Mouse (Mus musculus): ENCODE measurements at regions not wholly inside any gene's neighbourhood (a gene's known extent, or its start where the extent isn't known, plus 50 kb on each side); places are given as distances from the start of the nearest gene placed in this dataset.

- DNase-seq (ENCODE audit: low spot score in 2 of 2) = no peak
These were observed 651.7 kb upstream of the Lmcd1 start for GRCm38 (mm10) chr6:111621684-111622480.

- DNase-seq (ENCODE audit: low spot score in 2 of 2) = no peak
These were observed 650.9 kb upstream of the Lmcd1 start for GRCm38 (mm10) chr6:111622481-111623139.

DNA sequence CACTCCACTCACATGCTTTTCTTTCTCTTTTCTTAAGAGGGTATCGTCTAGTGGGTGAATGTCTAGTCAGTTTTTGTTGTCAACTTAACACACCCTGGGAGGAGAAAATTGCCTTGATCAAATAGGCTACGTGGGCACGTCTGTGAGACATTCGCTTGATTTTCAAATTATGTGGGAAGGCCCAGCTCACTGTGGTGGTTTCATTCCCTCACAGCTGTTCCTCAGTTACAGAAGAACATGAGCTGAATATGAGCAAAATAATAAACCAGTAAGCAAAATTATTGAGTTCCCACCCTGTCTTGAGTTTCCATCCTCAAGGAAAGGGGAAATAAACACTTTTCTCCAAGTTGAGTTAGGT is 650.4 kb upstream of the Lmcd1 start:
- no peak for DNase-seq (ENCODE audit: low spot score in 2 of 2)

DNA sequence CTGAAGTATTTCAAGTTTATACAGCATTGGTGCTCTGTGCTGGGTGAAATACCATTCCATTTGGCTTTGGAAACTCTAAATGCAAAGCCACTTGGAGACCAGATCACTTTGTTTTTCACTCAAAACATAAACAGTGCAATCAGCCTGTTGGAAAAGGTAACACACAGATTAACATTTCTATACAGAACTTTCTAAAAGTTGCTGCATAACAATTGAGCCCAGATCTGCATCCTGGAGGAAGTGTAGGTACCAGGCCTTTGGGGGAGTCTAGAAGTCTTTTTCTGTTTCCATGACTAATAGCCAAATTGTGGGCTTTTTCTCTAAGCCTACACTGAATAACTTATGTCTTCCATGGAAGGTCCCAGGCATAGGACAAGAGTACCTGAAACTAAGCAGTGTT is 648.1 kb upstream of the Lmcd1 start:
- DNase-seq (ENCODE audit: low spot score in 2 of 2) = no peak

- DNase-seq (ENCODE audit: low spot score in 2 of 2) = no peak
These were observed 620.8 kb upstream of the Lmcd1 start for GRCm38 (mm10) chr6:111652736-111653135.

- DNase-seq (ENCODE audit: low spot score in 2 of 2) = no peak
These were observed 613.6 kb upstream of the Lmcd1 start for GRCm38 (mm10) chr6:111659957-111660356.

GRCm38 (mm10) chr6:111664603-111665002 is 609.0 kb upstream of the Lmcd1 start:
- no peak for DNase-seq (ENCODE audit: low spot score in 2 of 2)

DNA sequence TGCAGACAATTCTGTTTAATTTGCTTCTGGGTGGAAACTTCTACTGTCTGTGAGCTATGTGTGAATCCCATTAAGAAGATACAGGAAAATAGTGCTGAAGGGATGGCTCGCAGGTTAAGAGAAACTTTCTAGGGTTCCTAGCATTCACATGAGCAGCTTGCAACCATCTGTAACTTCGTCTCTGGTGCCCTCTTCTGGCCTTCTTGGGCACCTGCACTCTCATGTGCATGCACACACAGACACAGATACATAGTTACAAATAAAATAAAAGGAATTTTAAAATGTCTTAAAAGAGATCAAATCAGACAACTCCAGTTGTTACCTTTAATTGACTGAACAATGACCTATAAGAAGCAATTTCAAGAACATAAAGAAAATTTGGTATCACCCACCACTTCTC is 588.6 kb upstream of the Lmcd1 start:
- no peak for DNase-seq (ENCODE audit: low spot score in 2 of 2)

- no peak for DNase-seq (ENCODE audit: low spot score in 2 of 2)
These were observed 570.7 kb upstream of the Lmcd1 start for GRCm38 (mm10) chr6:111702864-111703263.

DNA sequence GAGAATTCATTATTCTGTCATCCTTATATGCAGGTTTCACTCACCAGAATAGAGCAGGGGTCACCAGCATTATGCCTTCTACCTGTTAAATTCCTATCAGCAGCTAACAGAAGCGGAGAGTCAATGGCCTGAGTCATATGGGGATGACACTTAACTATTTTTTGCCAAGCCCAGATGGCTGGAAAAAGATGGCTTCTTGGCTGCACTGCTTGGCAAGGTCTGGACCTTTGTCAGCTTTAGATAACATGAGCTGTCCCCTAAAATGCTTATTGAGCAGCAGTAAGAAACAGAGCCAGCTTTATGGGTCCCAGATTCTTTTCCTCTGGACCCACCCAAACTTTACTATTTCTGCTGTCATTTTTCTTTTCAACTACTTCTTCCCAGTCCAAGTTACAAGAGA is 565.3 kb upstream of the Lmcd1 start:
- DNase-seq (ENCODE audit: low spot score in 2 of 2) = no peak

- no peak for DNase-seq (ENCODE audit: low spot score in 2 of 2)
These were observed 547.6 kb upstream of the Lmcd1 start for GRCm38 (mm10) chr6:111725969-111726368.

GRCm38 (mm10) chr6:111730381-111730780 is 543.2 kb upstream of the Lmcd1 start:
- DNase-seq (ENCODE audit: low spot score in 2 of 2) = no peak

- no peak for DNase-seq (ENCODE audit: low spot score in 2 of 2)
These were observed 539.6 kb upstream of the Lmcd1 start for GRCm38 (mm10) chr6:111733926-111734325.

DNA sequence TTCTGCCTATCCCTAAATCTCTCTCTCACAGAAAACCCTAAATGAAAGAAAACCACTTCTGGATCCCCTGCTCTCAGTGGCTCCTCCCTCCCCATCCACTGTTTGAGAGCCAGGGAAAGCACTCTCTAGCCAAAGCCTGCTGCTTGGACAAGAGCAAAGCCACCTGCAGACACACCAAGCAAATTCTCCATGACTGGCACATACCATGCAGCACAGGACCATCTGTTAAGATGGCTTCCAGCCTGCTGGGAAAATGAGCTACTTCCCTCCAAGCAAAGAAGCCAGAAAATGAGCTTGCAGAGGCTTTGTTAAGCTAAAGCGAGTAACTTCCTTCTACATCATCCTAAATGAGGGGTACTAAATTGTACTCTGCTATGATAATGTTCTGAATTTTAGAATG is 534.6 kb upstream of the Lmcd1 start:
- no peak for DNase-seq (ENCODE audit: low spot score in 2 of 2)

GRCm38 (mm10) chr6:111781710-111782481 is 491.7 kb upstream of the Lmcd1 start:
- DNase-seq (ENCODE audit: low spot score in 2 of 2) = no peak

DNA sequence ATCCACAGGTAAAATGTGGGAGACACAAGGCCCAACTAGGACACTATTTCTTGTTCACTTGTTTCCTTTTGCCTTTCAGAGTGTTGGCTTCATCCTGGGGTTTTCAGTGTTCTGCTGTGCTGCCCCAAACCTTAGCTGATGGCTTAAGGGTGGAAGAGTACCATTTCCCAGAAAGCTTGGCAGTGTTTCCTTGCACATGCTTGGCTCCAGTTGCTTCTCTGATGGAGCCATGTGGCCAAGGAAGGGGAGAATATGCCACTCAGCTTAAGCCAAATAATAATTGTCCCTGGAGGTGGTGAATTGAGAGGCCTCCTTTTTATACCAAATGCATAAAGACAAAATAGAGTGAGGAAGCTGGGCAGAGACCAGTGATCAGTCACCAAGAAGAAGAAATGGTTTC is 464.9 kb upstream of the Lmcd1 start:
- DNase-seq (ENCODE audit: low spot score in 2 of 2) = no peak

- no peak for DNase-seq (ENCODE audit: low spot score in 2 of 2)
These were observed 459.5 kb upstream of the Lmcd1 start for GRCm38 (mm10) chr6:111813982-111814603.

GRCm38 (mm10) chr6:111815150-111815549 is 458.4 kb upstream of the Lmcd1 start:
- DNase-seq (ENCODE audit: low spot score in 2 of 2) = no peak

- DNase-seq (ENCODE audit: low spot score in 2 of 2) = no peak
These were observed 453.3 kb upstream of the Lmcd1 start for GRCm38 (mm10) chr6:111820265-111820664.

GRCm38 (mm10) chr6:111844321-111844835 is 429.2 kb upstream of the Lmcd1 start:
- no peak for DNase-seq (ENCODE audit: low spot score in 2 of 2)

- DNase-seq (ENCODE audit: low spot score in 2 of 2) = no peak
These were observed 407.4 kb upstream of the Lmcd1 start for GRCm38 (mm10) chr6:111866101-111866598.

All from gastrocnemius, adult 8-10 months (tissue).